Mouse (Mus musculus) Patski (cell line): ENCODE measurements around the gene Apoo. TPM values are rescaled to one million over a fixed set of nuclear protein-coding genes. Genes with fewer than 3 reads are reported as not detected.
"Not testable (repeated sequence)": the region's sequence is repeated elsewhere in the genome, so short reads cannot be mapped to it uniquely, and the experiment has no call there.

Experiments
- ATAC-seq: fragments of 100-300 bp; one replicate; pipeline ENCODE4 v1.8.0; 2021
- CTCF ChIA-PET: fragments of 350-600 bp; sonication (Branson Sonifier 250); formaldehyde crosslinking; loops from one replicate; lab custom pipeline; 2022; ENCODE audit warnings: inconsistent platforms; lab: Charles Lee
- POLR2A ChIA-PET: fragments of 350-600 bp; sonication (Branson Sonifier 250); formaldehyde crosslinking; loops from one replicate; lab custom pipeline; 2022; ENCODE audit warnings: antibody characterized with exemption, inconsistent platforms; lab: Charles Lee
- DNase-seq: peaks from one replicate; pipeline ENCODE4 v3.0.0-alpha.2; 2011; ENCODE audit warnings: low read depth, low spot score
- H3K27me3 ChIP-seq: fragments of 371-371 bp; one replicate; pipeline ENCODE4 v1.5.1; 2021
- CTCF ChIP-seq: fragments of 100-300 bp; IDR thresholded peaks from one replicate; pipeline ENCODE4 v1.5.1; 2021
- in situ Hi-C: fragments of 300-500 bp; cut with MboI; formaldehyde crosslinking; loops from 3 replicates; pipeline ENCODE4 v1.11.1; 2018; ENCODE audit warnings: low pct_unique_long_range_greater_than_20kb, mixed read lengths
- polyA plus RNA-seq: library from polyadenylated mRNA; unstranded; gene quantifications from one replicate; pipeline ENCODE4 v1.2.3, GENCODE M21; 2021

The Apoo gene
- polyA plus RNA-seq, 1 experiment from 2014 or later = 76.3 TPM

GRCm38 (mm10) chrX:94459346-94459745, 92.4 kb downstream of the Apoo start:
- ATAC-seq = no peak
- H3K27me3 ChIP-seq = peaks cover 12% of the 10 kb centered on the region
- ChIA-PET CTCF (no interaction called here), POLR2A (no interaction called here)
- in situ Hi-C loops = no loop called here
- no peak for DNase-seq
- TF ChIP-seq CTCF = no peak

- POLR2A ChIA-PET, H3K27me3 ChIP-seq, ATAC-seq, DNase-seq, CTCF ChIA-PET, in situ Hi-C loops: not testable (repeated sequence)
Observed at GRCm38 (mm10) chrX:94461513-94461912, 94.6 kb downstream of the Apoo start.

- DNase-seq, H3K27me3 ChIP-seq, POLR2A ChIA-PET, in situ Hi-C loops, ATAC-seq, CTCF ChIA-PET: not testable (repeated sequence)
Observed at GRCm38 (mm10) chrX:94462604-94463429, 95.9 kb downstream of the Apoo start.

Other genes starting within 250 kb of the Apoo start
- 22.4 TPM for gene Zfx, start 243.4 kb upstream of the Apoo start, polyA plus RNA-seq
- 117 TPM for gene Eif2s3x, start 154.3 kb upstream of the Apoo start, polyA plus RNA-seq
- 6.5 TPM for gene Klhl15, start 132.5 kb upstream of the Apoo start, polyA plus RNA-seq
- not detected for gene Fam90a1b, start 340 bp upstream of the Apoo start, polyA plus RNA-seq
- gene Maged1, start 175.0 kb downstream of the Apoo start, polyA plus RNA-seq = 271 TPM